Mouse (Mus musculus) WW6 (cell line): ENCODE measurements around the gene Pdcl.

Experiments
- DNase-seq: peaks from one replicate; pipeline ENCODE4 v3.0.0-alpha.2; 2013; ENCODE audit warnings: low read depth, low spot score

The Pdcl gene

DNA sequence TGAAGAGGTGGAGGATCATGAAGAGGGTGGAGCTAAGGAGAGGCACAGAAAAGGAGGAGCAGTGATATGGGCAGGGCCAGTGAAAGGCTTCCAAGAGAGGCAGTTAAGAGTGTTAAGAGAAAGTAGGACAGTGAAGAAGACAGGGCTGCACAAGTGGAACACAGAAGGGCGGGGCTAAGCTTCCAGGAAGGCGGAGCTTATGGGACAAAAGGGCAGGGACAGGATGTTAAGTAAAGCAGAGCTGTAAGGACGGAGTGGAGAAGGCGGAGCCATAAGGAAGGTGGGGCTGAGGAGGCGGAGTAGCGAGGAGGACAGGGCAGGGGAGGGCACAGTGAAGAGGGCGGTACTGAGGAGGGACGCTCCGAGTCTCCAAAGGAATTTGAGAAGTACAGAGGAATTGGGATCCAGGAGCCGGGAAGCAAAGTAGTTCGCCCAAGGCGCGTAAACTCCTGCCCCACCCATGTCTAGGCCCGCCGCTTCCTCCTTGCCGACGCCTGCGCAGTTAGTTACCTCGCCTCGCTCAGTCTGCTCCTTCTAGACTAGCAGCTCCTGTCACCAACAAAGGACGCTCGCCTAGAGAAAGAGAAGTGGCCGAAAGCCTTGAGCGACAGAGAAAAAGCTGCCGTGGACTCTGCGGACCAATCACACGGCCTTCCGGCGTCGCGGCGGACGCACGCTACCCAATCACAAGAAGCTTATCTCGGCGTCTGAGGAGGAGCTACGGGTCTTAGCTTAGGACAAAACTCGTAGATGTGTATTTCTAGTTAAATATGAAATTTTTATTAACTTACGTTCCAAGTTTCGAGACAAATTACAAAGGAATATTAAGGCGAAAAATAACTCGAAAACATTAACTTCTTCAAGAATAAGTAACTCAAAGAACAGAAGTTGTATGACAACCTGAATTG is at the start of gene Pdcl:
Gene Pdcl, minus strand, starts transcription at position 700 of the 908 bp plus-strand sequence.
- DNase-seq: peak; percentile 90

DNA sequence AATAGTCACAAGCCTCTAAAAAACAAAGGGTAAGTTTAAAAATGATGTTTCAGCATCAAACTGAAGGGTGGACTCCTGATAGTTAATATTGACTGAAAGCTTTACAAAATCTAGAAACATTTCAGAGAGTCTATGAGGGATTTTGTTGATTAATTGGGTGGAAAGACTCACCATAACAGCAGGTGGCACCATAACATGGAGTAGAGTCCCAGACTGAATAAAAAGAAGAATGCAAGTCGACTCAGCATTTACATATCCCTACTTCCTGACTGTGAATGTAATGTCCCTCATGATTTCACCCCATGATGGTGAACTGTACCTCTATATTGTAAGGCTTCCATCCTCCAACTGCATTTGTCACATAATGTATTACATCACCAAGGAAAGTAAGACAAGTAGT is 36.4 kb upstream of the Pdcl start:
- no peak for DNase-seq

DNA sequence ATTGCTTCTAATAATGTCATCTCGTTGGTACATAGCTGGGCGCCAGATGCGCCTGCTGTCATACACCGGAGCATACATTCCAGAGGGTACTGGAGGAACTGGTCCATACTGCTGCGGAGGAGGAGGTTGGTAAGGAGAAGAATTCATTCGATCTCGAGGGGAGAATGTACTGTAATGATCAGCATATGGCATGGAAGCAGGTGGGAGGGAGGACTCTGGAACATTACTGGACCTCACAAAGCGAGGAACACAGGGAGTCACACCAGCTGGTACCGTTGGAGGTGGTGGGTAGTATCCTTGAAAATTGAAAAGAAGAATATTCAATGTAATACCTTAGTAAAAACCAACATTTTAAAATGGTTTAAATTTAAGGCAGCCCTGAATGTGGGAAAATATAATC is 23.8 kb upstream of the Pdcl start:
- no peak for DNase-seq

DNA sequence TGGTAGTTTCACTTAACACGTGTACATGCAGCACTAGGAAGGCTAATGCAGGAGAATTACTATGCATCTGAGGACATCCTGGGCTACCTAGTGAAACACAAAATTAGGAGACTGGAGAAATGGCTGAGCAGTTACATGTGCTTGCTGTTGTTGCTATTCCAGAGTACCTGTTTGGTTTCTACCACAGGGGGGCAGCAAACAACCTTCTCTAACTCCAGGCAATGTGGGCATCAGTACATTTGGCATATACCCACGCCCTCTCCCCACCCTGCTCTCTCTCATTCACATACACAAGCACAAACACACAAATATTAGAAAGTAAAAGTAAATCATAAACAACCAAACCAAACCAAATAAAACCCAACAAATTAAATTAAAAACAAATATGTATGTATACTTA is 21.1 kb upstream of the Pdcl start:
- DNase-seq: peak; percentile 24

DNA sequence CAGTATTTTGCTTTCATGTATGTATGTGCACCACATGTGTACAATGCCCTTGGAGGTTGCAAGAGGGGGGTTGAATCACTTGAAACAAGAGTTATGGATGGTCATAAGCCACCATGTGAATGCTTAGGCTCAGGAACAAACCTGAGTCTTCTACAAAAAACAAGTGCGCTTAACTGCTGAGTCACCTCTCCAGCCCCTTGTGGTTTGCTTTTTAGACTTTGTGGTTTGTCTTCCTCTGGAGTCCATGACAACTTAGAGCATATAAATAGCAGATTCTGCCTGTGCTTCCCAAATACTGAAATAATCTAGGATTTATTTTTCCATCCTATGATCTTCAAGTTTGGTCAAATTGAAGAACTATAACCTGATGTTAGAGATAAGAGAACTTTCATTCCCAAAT is 16.9 kb upstream of the Pdcl start:
- no peak for DNase-seq

DNA sequence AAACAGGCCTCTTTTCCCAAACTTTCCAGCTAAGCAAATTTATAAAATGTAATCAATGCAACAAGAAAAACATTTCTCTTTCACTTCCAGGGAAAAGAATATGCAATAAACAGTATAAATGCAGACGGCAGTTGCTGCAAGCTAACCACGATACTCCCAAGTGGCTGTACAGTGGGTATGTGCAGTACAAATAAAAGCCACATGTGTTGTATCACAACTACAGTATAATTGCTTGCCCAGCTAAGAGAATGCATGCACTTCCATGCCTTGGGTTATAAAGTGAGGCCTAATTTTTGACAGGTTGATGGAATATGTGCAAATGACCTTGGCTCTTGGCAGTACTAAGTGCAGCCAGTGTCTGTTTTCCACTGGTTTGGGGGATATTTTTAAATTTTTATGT is 11.5 kb upstream of the Pdcl start:
- DNase-seq: no peak

DNA sequence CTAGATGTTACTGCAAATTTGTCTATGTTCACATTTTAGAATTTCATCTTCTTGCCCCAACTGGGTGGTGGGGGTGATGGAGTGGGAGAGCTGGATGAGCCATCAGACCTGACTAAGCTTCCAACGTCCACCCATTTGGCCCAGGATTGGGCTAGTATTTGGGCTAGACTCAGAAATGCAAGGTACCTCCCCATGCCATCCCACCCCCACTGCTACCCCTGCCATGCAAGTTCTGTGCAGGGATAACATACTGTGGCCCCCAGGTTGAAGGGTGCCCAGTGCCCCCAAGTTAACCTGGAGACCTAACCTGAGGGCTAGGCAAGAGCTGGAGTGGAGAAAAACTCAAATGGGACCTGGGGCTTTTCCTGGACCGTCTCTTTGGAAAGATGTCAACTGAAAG is 776 bp upstream of the Pdcl start:
- DNase-seq: no peak

DNA sequence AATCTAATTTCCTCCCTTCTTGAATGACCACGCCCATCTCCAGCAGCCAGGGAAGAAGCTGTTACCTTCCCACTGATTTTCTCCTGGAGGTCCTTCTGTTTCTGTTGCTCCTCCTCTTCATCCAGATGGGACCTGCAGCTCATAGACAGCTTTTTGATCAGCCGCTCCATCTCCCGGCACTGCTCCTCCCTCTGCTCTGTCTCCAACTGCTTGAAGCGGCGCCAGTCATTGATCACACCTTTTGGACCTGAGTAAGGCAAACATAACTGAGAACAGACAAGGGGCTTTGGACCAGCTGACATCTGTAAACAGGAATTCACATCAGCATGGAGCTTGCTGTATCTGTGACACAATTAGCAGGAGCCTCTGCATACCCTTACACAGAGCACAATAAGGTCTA is 3.6 kb downstream of the Pdcl start:
- no peak for DNase-seq

DNA sequence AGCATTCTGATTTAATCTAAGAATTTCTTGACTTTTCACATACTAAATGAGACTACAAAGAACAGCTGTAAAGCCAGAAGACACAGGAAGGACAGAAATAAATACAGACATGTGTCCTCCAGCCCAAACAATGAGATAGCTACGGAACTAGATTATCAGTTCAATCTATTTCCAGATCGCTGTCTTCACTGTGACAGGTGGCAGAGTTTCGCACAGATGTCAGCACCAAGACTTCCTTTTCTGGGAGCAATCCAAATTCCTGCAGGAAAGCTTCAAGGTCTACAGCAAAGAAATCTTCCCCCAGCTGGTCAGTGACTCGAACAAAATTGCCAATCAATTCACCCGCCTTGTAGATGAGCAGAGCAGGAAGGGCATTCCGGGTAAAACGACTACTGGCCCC is 7.5 kb downstream of the Pdcl start:
- DNase-seq: no peak

DNA sequence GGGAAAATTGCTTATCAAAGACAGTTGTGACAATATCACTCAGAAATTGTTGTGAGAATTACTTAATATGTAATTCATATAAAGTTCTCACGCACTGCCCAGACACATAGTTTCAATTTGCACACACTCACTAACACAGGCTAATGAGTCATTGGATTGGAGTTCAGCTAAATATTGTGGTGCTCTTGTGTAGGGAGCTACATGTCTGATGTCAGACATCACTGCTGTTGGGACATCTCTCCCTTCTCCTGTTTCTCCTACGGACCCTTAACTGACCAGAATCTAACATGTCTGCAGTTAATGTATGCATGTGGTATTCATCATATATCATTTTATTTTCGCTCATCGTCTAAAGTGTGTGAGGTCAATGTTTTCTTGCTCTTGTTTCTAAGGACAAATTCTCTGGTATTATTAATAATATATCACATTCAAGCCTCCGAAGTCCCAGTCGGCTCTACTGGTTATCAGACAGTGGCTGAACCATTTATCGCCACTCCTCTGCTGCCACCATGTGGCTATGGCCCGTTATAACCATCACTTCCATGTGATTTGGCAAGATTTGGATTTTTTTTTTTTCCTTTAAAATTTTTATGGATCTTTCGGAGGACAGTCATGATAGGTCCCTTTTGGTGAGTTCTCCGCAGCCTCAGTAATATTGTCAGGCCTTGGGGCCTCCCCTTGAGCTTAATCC is 20.5 kb downstream of the Pdcl start:
- DNase-seq: no peak

DNA sequence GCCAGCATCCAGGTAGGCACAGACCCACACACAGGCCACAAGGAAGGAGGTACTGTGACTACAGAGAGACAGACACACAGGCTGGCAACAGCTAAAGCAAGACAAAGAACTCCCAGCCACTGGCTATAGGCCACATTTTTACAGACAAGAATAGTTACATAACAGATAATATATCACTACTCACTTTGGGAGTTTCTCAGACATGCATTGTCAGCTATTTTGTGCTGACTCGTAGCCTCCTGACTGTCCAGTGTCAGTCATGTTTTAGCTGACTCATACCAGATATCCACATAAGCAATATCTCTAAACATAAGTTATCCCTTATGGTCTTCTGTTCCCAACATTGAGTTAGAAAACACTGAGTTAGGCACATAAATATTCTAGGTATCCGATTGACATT is 25.8 kb downstream of the Pdcl start:
- DNase-seq: no peak

DNA sequence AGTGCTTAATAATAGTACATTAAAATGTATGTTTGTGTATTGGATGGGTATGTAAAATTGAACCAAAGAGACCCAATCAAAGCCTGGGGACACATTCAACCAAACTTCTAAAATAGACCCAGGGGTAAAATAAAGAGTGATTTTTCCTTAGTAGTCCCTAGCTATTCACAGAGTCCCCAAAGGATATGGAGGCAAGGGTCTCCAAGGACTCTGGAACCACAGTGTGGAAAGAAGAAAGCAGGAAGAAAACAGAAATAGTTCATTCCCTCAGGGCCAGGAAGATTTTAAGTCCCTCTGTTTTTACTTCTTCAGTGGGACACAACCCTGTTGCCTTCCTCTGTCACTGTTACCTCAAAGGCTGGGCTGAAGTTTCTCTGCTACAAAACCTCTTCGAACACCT is 32.9 kb downstream of the Pdcl start, which contains the start of gene Olfr368:
Gene Olfr368, plus strand, starts transcription at position 301 of the 400 bp plus-strand sequence.
- DNase-seq: no peak
